Mouse (Mus musculus): ENCODE results near the gene Iah1.

Iah1 gene

DNA sequence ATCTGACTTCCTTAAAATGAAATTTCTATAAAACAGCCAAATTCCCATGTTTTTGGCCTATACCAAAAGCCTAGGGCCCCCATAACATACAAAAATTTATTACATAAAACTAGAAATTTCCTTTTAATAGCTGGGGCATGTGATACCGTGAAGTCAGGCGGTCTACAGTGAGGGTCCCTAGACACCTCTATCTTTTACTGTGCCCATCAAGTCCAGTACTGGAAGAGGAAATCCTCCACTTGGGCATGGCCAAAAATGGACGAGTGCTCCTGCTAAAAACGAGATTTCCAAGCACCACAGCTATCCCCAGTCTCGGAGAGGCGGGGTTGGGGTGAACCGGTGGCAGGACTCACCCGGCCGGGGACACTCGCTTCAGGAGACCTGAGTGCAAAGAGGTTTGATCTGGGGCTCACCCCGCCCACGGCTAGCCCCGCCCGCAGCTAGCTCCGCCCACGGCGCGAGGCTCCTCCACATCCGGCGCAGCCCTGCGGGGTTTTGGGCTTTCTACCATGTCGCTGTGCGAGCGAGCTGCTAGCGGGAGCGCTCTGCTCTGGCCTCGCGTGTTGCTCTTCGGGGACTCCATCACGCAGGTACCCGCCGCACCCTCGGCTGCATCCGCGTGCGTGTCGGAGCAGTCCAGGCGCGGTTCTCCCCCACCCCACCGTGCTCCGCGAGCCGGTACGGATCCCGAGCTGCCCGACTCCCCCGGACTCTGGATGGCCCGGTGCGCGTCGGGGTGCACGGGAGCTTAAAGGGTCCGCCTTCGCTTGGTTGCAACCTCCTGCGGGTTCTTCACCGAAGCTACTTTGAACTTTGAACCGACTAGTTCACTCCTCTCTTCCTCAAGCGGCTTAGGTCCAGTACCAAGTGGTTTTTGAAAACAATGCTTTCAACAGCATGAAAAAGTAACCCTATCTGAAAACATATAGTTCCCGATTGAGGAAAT is at the start of gene Iah1:
Iah1 (plus strand) TSS at position 467 of the 946 bp plus-strand sequence.
- peak; percentile 94 for DNase-seq

DNA sequence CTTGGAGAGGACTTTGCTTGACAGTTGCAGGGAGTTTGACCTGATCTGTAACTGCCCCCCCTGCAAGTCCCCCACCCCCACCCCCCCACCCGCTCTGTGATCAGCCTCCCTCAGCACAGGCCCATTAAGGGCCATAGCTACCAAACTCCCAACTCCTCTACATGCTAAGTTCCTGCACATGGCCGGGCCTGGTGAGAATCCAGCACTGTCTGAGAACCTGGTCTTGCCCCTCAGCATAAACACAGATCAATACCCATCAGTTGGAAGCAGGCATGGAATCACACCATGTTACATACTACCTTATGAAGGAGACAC is 49.4 kb upstream of the Iah1 start:
- DNase-seq, result no peak

DNA sequence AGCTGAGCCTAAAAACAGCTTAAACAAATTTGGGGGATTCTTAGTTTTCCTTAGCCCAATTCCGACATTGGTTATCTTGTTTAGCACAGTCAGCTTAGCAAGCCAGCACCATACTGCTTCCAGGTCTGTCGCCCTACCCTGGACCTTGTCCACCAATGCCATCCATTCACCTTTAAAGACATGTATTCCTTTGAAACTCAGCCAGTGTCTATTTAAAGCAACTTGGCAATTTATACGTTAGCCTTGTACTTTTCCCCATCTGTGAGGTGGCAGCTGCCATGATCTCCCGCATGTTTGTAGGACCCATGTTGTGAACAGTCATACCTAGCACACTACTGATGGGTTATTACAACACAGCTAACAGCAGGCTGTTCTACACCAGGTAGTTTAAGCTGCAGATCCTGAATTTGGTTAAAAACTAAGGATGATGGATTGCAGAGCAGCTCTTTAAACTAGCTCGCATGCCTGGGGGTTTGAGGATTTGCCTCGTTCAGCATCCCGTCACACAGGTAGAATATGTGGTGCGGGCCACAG is 48.0 kb upstream of the Iah1 start:
- DNase-seq, result no peak

DNA sequence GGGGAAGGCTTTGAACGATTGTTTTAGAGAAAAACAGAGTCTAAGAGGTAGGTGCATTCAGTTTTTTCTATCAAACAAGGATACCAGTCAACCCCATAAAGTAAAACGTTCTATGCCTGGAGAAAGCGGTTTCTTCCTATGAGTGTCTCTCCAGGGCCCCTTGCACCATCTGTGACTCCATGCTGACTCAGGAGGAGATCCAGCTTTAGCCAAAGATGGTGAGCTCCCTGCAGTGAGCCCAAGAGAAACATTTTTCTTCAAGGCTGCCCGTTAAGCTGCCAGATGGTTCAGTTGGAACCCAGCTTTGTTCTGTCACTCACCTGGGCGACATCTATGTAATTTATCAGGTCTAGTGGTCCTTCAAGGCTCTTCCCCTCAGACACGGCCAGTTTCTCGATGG is 41.7 kb upstream of the Iah1 start:
- no peak for DNase-seq

DNA sequence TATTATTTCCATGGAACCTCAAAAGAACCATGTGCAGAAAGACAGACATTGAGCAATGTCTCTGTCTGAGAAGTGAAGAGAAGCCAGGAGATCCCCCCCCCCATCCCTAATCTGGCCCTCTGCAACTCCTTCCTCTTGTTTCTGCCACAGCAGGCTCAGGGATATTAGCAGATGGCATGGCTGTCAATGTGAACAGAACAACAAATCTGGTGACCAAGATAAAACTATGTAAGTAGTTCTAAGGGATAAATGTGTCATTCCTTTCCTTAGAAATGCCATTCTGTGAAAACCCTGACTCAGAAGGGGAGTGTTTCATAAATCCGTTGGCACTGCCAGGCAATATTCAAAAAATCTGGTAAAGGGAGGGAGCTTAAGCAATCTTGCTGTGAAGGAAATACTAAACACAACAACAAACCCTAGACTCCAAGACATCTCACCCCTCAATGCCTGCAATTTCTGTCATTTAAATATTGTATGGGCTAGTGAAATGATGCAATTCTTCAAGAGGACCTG is 38.8 kb upstream of the Iah1 start:
- DNase-seq, result no peak

DNA sequence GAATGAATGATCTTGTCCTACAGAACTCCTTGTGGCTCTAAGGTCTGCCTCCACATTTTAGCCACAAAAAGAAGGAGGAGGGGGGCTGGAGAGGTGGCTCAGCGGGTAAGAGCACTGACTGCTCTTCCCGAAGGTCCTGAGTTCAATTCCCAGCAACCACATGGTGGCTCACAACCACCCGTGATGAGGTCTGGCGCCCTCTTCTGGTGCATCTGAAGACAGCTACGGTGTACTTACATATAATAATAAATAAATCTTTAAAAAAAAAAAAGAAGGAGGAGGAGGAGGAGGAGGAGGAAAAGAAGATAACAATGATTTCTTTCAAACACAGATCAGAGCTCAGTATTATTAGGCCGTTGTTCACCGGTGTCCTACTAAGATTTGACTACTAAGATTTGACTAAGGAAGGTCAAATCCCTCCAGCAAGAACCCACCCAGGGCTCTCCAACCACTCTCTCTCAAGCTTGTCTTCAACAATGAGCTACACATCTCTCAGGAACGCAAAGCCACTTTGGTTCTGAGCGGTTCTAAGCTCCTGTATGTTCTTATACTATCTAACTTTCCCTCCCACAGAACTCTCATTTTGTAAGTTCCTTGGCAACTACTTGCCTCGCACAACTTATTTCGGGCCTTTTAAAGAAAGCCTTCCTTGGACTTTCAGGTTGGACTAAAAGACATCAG is 31.3 kb upstream of the Iah1 start, which contains the start of gene Cpsf3:
Cpsf3 (plus strand) TSS at position 631 of the 681 bp plus-strand sequence.
- no peak for DNase-seq

DNA sequence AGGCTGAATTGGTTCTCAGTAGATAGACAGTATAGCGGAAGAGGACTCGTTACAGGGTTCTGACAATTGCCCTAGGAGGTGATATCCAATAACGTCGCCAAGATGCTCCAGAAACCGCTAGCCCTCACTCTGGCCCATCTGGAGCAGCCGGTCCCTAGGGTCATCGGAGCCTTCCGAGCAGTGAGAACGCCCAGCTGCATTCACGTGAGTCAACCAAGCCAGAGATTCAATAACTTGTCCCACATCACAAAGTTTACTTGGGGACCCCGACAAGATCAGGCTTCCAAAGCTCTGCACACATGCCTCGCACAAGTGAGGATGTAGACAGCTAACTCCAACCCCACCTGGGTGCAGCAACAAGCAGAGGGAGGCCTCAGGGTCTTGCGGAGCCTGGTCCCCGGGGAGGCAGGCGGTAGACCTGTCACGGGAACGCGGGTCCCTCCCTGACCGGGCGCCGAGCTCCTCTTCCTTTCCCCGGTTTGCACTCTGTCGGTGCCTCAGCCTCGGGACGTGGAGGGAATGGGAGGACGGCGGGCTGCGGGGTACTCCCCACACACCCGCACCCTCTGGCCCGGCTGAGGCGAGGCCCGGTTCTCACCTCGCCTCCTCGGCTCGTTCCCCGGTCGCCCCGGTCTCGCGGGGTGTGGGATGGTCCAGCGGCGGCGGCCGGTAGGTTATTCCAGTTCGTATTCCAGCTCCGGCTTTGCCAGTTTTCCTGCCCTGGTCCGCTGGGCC is 30.5 kb upstream of the Iah1 start:
- DNase-seq, result no peak

DNA sequence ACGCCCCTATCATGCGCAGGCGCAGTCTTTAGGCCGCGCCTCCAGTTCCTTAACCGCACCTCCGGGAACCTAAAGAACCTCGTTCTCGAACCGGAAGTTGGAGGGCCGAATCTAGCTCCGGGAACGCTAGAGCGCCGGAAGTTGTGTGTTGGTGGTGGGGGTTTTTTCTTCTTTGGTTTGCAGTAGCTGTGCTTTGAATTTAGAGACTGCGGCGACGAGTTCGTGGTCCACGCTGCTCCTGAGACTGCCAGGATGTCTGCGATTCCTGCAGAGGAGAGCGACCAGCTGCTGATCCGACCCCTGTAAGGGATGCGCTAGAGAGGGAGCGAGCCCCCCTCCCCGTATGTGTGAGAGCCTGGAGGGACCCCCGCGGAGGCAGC is 30.0 kb upstream of the Iah1 start, which contains the start of gene Itgb1bp1:
Itgb1bp1 (minus strand) TSS at position 42 of the 380 bp plus-strand sequence.
- DNase-seq, result peak; percentile 99

DNA sequence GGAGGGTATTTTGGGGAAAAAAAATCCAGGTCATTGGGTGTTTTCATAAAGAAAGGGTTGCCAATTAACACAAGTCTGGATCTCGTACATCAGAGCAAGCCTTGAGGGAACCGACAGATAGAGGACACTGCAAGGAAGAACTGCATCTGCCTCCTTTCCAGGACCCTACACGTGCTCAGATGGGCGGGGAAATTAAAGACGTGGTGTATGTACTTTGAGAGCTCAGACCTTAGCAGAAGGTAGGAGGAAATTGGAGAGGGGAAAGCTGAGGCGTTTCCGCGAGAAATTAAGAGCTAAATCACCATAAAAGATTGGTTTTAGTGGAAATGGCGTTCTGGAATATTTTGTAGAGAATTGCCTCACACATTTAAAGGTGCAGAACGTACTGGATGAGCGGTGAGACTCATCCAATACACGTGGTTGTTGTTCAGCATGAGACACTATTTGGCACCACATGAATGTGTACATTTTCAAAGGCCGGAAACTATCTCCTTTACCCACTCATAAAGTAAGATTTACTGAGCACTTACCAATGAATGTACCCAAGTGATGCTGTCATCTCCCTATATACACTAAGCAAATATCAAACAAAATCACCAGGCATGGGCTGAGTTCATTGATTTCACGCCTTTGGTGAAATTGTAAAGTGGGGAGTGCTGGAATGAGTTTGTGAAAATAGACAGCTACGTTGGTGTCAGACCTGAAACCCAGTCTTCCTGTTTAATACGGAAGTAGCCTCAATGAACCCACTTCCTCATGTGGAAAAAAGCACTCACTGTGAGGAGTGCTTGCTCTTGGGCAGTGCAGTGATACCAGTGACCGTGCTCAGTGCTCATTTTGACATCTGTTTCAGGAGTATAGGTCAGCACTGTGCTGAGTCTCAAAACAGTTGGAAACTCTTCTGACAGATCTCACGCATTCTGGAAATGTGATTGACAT is 29.2 kb upstream of the Iah1 start:
- peak; percentile 43 for DNase-seq

DNA sequence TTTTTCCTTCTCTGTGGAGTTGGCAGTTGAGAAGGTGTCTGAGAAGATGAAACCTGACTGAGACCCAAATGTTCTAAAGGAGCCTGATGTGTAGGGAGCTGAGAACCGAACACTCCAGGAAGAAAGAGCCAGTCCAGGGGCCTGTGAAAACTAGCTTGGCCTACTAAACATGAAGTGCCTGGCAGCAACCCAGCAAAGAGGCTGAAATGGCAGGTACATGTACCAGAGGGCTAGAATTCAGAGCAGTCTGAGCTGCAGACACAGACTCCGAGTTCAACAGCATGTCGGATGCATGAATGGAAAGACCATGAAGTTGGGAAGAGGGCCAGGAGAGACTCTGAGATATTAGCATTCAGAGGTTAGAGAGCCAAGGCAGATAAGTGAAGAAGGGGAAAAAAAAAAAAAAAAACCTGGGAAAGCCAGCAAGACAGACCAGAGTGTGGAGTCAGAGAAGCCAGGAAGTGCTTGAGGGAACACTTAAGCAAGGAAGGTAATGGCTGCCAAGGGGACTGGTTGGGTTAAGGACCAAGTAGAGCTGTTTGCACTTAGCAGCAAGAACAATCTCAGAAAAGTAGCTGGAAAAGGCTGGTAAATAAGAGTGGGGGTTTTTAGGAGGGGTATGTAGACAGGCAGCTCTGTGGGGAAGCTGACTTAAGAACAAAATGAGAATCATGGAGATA is 27.3 kb upstream of the Iah1 start:
- DNase-seq, result no peak

DNA sequence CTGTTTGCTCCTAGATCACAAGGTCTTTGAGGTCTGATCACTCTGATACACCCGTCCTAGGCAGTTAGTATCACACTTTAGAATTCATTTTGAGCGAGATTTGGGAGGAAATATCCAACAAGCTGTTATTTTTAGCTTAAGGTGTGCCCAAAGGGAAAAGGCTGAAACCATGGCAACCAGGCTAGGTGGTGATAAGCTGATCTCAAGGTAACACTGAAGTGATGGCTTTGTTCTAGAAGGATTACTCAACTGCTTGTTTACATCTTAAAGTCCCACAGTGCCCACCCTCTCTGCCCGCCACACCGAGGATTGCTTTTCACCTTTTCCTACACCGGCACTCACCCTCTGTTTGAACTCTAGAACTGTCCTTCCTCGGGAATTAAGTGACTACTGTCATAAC is 26.5 kb upstream of the Iah1 start:
- DNase-seq, result no peak

DNA sequence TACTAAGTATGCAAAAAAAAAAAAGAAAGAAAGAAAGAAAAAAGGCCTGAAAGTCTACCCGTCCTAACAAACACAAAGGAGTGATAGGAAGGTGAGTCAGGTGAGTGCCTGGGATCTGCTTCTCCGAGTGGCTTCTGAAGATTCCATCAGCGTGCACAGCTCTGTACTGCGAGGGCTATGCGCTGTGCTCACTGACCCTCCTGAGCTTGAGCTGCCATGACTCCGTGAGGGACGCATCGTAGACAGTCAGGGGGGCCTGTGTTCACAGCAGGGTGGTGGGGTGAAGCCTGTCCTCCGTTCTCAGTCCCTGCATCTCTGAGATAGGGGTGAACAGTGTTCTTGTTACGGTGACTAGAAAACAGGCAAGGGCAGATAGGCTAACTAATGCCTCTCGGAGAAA is 17.3 kb upstream of the Iah1 start:
- DNase-seq, result no peak

DNA sequence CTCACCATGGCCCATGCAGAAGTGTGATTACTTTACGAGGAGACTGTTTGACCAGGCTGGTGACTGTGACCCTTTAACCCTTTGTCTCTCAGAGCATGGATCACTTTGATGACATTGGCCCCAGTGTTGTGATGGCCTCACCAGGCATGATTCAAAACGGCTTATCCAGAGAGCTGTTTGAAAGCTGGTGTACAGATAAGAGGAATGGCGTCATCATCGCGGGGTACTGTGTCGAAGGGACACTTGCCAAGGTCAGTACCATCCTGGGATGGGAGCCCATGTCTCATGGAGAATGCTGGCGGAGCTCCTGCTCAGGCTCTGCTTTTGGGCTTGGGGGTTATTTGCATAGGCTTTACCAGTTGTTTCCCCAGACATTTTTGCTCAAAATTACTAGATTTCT is 14.9 kb upstream of the Iah1 start:
- no peak for DNase-seq

DNA sequence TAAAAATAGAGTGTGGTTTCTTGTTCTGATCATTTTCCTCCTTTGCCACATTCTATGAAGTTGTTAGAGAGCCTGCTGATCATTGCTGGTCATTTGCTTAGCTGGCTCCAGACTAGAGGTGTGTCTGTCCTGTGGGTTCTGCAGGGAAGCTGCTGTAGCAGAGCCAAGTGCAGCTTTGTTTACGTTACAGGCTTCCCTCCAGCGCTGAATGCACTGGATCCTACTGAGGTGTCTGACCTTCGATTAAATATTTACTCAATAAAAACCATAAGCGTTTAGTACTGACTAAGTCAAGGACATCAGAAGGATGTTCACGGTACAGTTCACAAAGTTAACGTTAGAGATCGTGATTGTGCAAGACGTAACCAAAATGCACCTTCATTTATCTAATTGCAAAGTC is 14.3 kb upstream of the Iah1 start:
- DNase-seq, result no peak

DNA sequence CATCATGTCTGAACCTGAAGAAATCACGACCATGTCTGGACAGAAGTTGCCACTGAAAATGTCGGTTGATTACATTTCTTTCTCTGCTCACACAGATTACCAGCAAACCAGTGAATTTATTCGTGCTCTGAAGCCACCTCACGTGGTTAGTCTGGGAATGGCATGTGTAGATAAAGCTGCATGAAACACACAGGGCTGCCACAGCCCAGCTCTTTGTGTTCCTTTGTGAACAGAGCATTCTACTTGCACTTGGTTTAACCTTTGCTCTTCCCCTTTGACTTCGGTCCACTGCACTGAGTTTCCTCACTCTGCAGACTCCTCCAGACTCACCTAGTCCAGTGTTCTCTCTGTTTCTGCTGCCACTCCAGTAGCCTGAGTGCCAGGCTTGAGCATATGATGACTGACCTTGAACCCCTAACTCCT is 13.8 kb upstream of the Iah1 start:
- no peak for DNase-seq

DNA sequence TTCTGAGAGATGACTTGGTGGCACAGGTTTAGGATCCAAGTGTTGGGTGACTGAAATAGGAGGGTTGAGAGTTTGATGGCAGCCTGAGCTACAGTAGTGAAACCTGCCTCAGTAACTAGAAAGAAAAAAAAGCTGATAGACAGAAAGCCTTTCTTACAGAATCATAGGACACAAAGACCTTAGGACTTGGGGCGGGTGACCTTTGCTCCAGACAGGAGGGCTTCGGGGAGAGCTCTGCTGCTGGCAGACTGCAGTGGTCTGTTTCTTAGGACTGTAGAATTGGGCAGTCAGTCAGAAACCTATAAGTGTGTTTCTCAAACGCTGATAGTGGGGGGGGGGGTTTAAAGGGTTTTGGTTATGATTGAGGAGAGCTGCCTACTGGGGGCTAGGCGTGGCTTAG is 10.4 kb upstream of the Iah1 start:
- DNase-seq, result no peak

DNA sequence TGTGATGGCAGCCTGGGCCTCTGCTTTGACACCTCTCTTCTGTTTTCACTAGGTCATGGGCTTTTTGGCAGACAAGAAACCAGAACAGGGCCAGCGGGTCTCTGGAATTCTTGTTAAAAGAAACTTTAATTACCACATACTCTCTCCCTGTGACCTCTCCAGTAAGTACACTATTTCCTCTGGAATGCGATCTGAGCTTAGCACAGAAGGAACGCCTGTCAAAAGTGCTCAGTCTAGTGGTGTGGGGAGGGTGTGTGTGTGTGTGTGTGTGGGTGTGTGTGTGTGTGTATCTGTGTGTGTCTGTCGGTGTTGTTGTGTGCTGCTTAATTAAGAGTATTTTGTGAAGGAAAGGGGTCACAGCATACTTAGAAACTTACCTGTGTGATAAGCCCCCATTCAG is 9.5 kb upstream of the Iah1 start:
- DNase-seq, result no peak

DNA sequence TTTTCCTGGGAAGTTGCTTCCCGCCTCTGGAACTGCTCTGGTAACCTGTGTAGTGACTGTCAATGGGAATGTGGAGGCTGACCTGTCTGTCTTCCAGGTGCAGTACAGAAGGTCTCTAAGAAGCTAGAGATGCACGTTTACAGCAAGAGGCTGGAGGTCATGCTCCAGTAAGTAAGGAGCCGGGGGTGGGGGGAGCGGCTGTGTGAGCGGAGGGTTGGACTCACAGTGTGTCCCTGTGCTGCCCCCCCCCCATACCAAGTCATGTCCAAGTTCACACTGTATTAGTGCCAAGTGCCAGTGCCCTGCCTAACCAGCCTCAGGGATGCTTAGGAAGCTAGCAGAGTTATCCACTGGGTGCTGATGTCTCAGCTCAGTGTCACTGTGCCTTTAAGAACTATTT is 4.0 kb upstream of the Iah1 start:
- no peak for DNase-seq

DNA sequence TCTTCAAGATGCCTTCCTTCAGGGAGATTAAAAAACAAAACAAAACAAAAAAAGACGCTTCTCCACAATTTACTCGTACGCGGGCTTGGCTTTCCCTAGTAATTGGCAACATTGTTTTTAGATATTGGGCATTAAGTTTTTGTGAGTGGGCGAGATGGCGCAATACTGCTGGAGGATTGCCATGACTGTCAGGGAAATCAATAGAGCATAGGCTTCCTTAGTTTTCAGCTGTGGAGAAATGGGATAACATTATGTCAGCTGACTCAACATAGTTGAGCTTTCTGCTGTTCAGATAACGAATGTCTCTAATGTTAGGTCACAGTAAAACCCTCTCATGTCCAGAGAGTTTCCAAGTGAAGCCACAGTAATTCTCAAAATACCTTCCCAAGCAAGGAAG is 678 bp downstream of the Iah1 start:
- DNase-seq, result no peak

DNA sequence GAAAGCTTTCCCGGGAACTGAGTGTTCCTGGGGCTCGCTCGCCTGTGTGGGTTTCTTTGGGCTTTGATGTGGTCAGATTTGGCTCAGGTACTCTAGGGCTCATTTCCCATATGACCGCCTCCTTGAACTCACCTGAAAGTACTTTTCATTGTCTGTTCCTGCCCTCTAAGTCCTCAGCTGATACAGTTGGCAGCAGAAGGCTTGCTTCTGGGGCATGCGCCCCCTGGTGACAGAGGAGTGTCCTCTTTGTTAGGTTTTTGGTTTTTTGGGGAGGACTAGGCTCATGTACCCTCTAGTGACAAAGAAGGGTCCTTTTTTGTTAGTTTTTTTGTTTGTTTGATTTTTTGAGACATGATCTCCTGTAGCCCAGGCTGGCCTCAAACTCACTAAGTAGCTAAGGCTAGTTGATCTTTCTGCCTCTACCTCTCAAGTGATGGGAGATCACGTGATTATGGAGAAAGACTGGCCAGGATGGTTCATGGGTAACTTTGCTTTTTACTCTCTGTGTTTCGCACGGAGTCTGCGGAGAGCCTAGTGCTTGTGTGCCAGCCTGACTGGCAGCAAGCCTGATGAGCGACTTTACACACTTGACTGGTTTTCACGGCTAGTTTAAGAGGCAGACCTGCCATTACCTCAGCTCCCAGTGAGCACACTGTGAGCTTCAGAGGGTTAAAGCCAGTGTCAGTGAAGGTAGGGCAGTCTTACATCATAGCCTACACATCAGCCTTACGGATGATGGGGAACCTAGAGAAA is 2.1 kb downstream of the Iah1 start:
- DNase-seq, result peak; percentile 85

DNA sequence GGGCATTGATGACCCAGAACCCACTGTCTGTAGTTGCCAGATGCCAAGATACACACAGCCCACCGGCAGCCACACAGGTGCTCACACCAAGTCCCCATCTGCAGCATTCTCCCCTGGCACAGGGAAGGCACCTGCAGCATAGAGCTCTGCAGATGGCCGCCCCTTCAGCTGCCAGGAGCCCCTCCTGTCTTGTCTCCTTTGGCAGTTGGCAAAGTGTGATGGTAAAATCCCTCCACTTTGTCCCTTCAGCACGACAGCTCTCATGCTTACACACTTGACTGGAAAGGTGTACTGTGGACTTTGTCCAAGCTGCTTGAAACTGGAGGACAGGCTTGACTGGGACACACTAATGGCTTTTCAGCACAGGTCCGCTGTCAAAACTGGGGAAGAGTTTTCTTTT is 4.1 kb downstream of the Iah1 start:
- no peak for DNase-seq

Measured in thymus, postnatal 14 days (tissue).